Mouse (Mus musculus): ENCODE measurements around the gene Cys1.

- no peak for TF ChIP-seq POLR2A (IDR thresholded peaks at IDR 0.05; ENCODE audit: control insufficient read depth, extremely low read depth, insufficient read depth, low read length, poor library complexity)
- no peak for TF ChIP-seq CTCF (IDR thresholded peaks at IDR 0.05; ENCODE audit: borderline replicate concordance, control insufficient read depth, extremely low read depth, insufficient read depth, low read length, poor library complexity)
Observed at GRCm38 (mm10) chr12:24644125-24644571, 37.5 kb downstream of the Cys1 start.

All from thymus, adult 2 months (tissue).